Mouse (Mus musculus): ENCODE data around the gene Fntb.

The Fntb gene

DNA sequence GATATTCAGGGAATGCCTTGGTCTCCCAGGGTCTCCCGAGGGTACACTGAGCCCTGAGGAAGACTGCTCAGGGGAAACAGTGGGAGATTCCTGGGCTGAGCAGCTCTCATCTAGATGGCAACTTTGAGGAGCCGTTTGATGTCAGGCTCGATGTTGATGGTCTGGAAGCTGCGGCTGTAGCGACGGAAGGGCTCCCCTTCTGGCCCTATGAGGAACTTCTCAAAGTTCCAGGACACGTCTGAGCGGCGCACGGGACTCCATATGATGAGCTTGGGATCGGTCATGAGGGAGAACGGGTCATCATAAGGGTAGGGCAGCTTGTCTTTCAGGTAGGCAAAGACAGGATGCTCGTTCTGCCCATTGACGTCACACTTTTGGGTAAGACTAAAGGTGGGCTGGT lies 27.2 kb downstream of the Fntb start:
- in situ Hi-C loops (cut with MboI, MseI), result loop anchor here (5.0 kb wide), 1 partner anchor 65 kb away; no protein-coding TSS in a partner anchor

DNA sequence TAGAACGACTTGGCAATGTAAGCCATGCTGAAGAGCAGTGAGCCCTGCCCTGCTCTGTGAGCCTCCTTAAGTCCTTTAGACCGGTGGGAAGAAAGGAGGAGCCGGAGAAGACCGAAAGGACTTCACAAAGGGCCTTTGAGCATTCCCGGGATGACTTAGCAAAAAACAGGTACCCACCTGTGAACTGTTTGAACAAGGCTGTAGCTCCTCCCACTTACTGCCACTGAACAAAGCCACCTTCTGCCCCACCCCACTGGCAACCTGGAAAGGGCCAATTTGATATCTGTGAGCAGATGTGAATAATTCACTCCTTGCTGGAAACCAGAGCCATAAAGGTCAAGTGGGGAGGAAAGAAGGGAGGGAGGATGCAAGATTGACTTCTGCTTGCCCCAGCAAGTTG lies 30.0 kb downstream of the Fntb start, which contains the start of gene Gpx2:
TSS of gene Gpx2 (minus strand) at position 205 of the 400 bp plus-strand sequence.
- in situ Hi-C loops (cut with MboI, MseI), result no loop called here

DNA sequence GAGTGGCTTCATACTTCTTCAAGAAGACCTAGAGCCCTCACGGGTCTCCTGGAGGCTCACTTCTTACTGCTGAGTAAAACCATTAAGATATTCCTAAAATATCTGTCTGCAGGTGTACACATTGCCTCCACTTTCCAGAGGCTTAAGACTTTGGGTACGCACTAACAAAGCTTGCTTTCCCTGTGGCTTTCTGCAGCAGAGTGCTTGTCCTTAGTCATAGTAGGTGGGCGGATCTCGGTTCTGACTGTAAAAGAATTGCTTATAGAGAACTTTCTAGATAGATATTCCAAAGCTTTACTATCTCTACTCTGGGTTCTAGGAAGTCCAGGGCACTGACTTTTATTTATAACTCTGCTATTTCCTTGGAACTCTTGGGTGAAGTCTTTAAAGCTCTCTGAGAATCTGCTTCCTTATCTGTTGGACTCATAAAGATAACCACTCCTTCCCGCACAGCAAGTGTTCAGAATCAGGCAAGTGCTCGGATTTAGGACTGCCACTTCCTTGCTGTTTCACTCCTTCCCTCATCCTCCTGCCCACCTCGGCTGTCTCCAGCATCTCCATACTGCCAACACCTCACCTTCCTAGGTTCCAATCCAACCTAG lies 31.6 kb downstream of the Fntb start:
- in situ Hi-C loops (cut with MboI, MseI), result no loop called here

DNA sequence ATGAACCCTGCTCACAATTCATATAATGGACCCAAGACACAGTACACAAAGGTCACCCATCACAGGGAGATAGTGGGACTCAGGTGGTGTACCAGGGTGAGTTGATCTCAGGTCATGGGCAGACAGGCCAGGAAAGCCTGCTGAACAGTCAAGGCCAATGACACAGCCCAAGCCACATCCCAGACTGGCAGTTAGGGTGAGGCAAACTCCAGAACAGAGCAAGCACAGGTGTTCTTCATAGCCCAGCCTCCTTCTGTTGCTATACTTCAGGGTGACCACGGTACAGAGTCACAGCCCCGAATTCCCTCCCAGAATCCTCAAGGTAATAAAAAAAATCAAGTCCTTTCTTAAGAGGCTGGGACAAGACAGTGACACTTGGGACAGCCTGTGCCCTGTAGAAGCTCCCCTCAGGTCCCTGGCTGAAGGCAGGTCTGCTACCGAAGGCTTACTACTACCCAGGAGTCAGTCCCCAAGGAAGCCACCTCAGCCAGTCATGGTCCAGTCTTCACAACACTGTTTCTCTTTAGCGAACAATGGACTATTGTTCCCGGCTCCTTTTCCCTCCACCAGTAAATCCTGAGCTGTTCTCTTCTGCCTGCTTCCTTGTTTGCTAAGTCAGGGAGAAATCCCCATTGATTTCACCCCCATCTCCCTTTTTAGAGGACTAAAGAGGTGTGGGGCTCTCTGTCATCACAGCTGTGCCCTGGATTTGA lies 32.8 kb downstream of the Fntb start:
- in situ Hi-C loops (cut with MboI, MseI), result no loop called here

DNA sequence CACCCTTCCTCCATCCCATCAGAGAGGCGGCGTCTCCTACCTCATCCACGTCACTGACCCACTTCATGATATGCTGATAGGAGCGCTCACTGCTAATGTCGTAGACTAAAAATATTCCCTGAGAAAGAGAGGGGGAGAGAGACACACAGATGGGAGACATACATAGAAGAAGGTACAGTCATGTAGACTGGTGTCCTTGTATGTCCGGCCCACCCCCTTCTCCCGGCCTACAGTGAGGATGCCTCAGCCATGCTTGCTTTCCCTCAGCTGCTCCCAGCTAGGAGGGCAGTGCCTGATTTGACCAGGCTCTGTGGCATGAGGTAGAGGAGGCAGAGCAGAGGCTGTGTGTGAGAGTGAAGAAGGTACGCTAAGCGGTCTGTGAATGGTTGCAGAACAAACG lies 37.6 kb downstream of the Fntb start:
- in situ Hi-C loops (cut with MboI, MseI), result no loop called here

DNA sequence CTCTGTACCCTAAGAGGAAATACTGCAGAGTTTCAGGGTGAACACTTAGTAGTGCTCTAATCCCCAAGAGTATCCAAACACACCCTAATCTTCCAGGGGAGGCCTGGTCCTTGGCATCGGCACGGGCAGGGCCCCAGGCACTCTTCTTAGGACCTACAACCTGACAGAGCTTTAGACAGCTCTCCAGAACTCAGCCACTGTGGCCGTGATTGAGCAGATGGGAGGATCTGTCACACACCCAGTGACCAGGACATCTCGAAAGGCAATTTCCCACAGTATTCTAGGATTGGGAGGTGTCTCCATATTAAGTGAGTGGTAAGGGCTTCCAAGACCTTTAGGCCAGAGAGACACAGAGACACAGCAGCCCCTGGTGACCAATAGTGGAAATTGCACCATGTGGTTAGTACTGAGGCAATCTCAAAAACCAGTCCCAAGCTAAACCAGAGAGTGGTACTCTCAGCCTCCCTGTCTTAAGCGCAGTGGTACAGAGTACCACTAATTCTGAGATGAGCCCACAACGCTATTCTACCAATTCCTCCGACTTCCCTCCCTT lies 38.4 kb downstream of the Fntb start:
- in situ Hi-C loops (cut with MboI, MseI), result no loop called here

DNA sequence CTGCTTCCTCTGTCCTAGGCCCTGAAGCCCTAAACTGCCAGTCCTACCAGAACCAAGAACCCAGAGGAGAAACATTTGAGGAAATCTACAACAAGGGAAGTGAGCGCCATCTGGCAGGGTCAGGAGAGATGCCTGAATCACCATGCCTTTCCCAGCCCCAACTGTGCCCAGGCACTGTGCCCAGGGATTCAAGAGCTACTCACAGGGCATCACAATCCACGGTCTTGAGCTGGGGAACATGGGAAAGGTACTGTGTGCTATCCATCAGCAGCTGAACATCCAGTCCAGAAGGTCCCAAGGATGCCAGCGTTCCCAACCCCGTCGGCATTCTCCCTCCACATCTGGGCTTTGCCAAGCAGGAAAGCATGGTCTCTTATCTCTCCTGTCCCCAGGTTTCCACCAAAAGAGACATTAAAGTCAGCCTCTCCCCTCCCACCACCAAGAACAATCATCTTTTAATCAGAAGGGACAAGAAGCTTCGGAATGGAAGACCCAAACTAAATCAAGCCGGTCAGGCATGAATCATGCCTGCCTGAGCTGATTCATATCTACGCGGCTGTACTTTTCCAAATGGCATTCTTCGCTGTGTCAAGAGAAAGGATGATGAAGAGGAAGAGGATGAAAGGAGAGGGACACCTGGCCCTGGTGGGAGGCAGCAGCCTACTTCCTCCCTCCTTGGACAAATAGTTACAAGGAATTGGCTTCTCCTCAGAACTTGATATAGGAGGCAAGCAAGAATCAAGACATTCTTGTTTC lies 39.8 kb downstream of the Fntb start:
- in situ Hi-C loops (cut with MboI, MseI), result no loop called here

DNA sequence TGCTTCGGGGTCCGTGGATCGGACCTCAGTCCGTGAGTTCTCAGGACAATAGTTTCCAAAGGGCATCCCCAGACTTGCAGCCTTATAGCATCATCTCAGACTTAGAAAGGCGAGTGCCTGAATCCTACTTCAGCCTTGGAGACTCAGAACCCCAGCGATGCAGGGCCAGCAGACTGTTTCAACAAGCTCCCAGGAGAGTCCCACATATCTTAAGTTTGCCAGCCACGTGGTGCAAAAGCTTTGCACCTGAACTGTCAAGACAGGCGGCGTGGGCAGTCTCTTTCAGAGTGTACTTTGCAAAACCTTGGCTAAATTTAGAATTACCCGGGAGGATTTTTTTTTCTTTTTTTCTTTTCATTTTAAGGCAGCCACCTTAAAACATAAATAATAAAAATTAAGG lies 42.4 kb downstream of the Fntb start:
- in situ Hi-C loops (cut with MboI, MseI), result no loop called here

DNA sequence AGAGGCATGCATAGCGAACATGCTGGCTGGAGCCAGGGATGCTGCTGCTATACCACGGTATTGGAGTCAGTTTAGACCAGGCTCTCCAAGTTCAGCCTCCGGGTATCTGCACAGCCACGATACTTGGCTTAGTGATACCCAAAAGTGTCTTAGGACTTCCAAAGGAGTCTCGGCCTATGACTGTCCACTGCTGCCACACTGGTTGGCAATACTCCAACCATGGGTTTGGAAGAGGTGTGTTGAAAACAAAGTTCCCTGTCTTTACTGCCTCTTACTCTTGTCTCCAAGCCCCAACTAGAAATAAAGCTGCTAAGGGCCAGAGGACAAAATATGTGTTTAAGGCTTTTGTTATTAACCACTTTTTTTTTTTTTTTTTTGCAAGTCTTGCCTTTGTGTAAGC lies 45.1 kb downstream of the Fntb start:
- in situ Hi-C loops (cut with MboI, MseI), result no loop called here

DNA sequence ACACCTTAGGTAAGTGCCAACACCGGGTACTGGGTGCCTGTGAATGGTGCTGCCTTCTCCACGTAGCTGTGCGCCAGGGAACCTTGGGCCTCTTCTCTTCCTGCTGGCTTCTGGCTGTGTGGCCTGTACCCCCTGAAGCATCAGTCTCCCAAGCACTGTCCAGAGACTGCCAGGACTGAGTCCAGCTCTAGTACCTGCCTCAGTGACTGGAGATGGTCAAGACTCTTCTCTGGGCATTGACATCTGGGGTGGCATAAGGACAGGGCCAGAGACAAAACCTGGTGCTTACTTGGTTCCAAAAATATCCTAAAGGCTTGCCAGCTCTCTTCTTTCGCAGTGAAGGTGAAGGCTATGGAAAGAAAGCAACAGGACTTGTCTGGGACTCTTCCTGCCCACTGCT lies 45.6 kb downstream of the Fntb start:
- in situ Hi-C loops (cut with MboI, MseI), result no loop called here

DNA sequence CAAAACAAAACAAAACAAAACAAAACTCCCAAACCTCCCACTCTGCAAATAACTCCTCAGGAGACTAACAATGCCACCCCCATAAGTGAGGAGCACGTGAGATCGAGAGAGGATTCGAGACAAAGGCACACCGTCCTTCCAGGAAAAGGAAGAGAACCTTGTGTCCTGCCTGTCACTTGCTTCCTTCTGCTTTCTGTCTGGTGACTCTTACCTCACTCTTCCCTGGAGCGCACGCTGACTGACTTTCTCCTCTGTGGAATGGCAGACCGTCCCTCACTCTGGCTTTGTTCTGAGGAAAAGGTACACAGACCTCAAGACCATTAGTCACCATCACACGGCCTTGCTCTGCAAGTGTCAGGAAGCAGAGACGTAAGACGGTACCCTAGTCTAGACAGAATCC lies 48.2 kb downstream of the Fntb start:
- in situ Hi-C loops (cut with MboI, MseI), result no loop called here

DNA sequence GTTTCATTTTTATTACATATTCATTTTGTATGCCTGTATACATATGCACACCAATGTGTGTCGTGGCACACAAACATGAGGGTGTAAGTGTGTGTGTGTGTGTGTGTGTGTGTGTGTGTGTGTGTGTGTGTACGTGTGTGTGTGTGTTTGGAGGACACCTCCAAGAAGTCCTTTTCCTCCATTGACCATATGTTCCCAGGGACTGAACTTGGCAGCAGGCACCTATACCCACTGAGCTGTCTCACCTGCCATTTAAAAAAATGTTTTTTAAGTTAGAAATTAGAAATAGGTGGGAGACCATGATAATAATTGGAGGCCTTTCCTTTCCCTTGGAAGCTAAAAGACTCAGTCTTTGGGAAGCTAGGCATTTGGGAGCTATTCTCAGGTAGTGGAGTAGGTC lies 48.7 kb downstream of the Fntb start:
- in situ Hi-C loops (cut with MboI, MseI), result no loop called here

DNA sequence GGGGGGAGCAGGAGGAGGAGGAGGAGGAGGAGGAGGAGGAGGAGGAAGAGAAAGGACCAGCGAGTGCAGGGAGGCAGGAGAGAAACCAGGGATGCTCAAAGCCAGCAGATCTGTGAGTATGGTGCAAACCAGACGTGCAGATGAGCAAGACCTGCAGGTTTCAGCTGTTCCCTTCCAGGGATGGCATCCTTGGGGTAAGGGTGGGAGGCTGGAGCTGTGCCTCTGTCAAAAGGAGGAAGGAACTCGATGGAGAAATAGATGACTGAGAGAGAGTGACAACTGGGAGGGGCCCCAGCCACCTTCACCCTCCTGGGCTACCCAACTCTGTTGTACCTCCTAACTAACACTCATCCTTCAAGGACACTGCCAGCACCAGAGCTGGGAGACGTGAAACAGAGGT lies 51.3 kb downstream of the Fntb start:
- in situ Hi-C loops (cut with MboI, MseI), result no loop called here

DNA sequence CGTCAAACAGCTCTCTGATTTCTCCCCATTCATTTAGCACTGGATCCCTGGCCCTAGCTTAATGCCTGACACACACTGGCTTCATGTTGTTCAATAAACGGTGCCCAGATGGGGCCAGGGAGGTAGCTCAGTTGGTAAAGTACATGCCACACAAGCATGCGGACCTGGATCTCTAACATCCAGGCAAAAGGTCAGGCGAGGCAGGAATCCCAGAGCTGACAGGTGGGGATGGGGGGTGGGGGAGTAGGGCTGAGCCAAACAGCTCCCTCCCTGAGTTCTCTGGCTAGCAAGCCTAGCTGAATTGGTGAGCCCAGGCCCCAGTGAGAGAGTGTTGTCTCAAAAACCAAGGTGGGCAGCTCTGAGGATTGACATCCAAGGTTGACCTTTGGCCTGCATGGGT lies 51.8 kb downstream of the Fntb start:
- in situ Hi-C loops (cut with MboI, MseI), result no loop called here

DNA sequence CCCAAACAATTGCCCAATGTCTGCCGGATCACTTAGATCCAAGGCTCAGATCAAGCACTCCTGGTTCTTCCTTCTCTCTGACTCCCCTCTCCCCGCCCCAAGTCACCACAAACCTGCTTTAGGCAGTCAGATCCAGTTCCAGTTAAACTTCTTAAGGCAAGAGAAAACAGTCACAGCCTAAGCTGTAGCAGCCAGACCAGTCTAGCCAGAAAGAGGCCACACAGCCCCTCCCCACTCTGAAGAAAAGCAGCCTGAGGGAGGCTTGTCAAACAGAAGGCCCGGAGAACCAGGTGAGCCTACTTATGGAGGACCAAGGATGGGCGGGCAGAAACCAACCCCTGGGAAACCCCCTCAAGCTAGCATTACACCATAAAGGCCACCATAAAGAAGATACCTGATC lies 52.7 kb downstream of the Fntb start:
- in situ Hi-C loops (cut with MboI, MseI), result no loop called here

DNA sequence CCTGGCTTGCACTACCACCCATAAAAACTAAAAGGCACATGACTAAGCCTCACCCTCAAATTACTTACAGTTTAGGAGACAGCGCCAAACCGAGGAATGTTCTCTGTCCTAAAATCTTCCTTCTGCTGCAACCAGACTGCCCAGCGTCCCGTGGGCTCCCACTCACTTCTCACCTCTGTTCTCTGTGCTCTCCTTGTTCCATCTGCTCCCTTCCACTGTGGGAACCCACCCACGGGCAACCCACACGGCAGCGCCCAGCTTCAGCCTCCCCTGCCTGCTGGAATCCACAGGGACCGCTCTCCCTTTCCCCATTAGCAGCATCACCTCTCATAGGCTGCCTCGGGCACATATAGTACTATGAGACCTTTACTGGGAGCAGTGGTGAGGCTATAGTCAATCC lies 53.5 kb downstream of the Fntb start:
- in situ Hi-C loops (cut with MboI, MseI), result no loop called here

DNA sequence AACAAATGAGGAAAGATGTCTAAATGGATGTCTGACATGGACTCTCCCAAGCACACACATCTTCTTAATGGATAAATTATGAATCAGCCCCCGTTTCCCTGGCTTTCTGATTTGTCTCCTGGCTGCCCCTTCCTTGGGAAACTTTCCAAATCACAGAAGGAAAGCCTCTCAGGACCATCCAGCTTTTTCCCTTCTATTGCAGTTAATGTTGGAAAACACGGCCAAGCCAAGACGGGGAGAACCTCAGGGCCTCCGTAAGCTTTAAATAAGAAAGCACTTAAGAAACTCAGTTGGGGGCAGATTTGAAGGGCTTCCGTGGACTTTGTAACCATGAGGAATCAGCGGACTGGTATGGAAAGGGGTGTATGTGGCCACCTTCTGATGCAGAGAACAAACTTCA lies 54.4 kb downstream of the Fntb start:
- in situ Hi-C loops (cut with MboI, MseI), result no loop called here

DNA sequence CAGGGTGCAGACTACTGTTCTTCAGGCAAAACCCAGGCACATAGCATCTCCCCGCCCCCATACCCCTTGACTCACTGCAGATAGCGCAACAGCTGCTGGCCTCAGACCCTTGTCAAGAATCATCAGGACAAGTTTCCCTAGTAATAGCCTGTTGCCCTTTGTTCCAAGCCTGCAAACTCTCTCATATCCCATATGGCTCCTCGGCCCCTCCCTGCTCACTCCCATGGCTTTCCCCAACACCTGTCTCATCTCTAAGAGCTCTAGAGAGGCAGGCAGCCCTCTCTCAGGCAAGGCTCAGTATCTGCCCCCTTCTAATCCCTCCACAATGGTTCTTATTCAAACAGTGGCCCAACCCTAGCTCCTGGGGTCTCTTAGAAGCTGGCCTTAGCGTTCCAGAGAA lies 55.2 kb downstream of the Fntb start:
- in situ Hi-C loops (cut with MboI, MseI), result no loop called here

DNA sequence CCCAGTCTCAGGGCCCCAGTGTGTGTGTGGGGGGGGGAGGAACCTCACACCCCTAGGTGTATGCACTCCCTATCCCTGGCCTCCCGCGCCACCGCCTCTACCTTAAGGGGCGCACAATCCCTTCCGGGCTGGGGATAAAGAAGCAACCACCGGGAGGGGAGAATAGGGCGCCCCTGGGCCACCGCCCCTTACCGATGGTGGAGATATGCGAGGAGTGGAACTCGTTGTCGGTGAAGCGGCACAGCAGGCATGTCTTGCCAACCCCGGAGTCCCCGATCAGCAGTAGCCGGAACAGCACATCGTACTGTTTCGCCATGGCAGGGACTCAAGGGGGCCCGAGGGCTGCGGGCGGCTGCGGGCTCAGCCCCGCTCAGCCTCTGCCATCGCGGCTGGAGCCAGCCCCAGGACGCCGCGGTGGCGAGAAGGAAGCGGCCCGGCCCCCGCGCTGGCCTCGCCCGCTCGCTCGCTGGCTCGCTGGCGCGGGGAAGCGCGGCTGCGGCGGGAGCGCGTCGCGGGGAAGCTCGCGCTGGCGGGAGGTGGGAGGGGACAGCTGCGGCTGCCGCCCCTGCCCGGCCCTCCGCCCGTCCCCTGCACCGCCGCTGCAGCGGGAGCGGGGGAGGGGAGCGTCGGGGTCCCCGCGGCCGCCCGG lies 56.7 kb downstream of the Fntb start:
- in situ Hi-C loops (cut with MboI, MseI), result no loop called here

DNA sequence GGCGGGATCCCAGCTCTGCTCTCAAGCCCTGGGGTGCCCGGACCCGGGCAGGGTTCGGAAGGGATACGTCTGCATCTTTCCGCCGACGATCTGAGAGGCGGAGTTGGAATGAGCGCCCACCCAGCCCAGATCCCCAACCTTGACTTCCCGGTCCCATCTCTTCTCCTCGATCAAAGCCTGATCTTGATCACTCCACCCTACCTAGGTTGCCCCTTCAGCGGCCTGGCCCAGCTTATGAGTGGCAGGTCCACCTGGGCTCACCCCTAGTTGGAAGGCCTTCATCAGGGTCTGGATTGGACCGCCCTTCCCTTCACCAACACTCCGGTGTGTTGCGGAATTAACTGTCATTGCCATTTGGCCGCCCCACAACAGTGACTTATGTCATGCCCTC lies 57.3 kb downstream of the Fntb start, which contains the start of gene Rab15:
TSS of gene Rab15 (minus strand) at position 258 of the 391 bp plus-strand sequence.
- in situ Hi-C loops (cut with MboI, MseI), result no loop called here

DNA sequence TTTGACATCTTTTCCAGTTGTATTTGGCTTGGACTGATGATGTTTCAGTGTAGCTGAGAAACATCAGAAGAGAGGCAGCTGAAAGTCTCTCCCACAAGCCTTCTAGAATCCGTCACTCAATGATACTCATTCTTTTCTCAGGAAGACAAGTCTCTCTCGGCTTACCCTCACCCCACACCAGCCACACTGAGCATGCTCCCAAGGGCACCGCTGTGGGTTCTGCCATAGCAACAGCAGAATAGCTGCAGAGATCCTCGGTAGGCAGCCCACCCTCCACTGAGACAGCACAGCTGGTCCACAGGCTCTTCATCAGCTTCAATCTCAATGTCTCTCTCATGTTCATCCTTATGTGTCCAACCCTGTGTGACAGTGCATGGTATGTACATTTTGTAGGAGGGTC lies 59.9 kb downstream of the Fntb start:
- in situ Hi-C loops (cut with MboI, MseI), result no loop called here

DNA sequence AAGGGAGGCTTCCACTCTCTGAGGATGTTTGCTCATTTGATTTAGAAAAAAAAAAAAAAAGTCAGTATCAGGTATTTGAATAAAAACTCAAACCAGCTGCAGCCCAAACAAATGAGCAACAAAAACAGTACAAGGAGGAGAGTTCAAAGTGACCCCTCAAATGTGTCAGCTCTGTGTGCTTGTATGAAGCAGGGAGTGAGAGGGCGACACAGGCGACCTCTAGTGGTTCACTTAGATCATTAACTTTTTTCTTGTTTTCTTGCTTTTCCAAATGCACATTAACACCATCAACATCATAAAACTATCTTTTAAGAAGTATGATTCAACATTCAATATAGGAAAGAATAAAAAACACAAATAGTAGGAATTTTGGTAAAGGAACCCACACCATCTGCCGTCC lies 67.3 kb downstream of the Fntb start:
- in situ Hi-C loops (cut with MboI, MseI), result no loop called here

Measured in T-helper 2 cell (primary cell).